Mouse (Mus musculus) mature B cell (primary cell): ENCODE results near the gene Camk2b.

Experiments used
- in situ Hi-C: fragments of 300-500 bp; cut with MboI; formaldehyde crosslinking; loops from 2 replicates; pipeline ENCODE4 v1.14.3; 2019

Gene Camk2b

GRCm38 (mm10) chr11:6050066-6050560 lies 16.0 kb downstream of the Camk2b start:
- in situ Hi-C loops = no loop called here

- in situ Hi-C loops = no loop called here
These were observed 18.0 kb downstream of the Camk2b start for GRCm38 (mm10) chr11:6048208-6048607.

GRCm38 (mm10) chr11:6038929-6039328 lies 27.2 kb downstream of the Camk2b start:
- in situ Hi-C loops = no loop called here

GRCm38 (mm10) chr11:6037686-6038085 lies 28.5 kb downstream of the Camk2b start:
- in situ Hi-C loops = no loop called here

GRCm38 (mm10) chr11:6037198-6037597 lies 29.0 kb downstream of the Camk2b start:
- in situ Hi-C loops = no loop called here

GRCm38 (mm10) chr11:6036477-6036876 lies 29.7 kb downstream of the Camk2b start:
- in situ Hi-C loops = no loop called here

- in situ Hi-C loops = no loop called here
These were observed 30.6 kb downstream of the Camk2b start for GRCm38 (mm10) chr11:6035521-6035920.

GRCm38 (mm10) chr11:6034740-6035139 lies 31.4 kb downstream of the Camk2b start:
- in situ Hi-C loops = no loop called here

GRCm38 (mm10) chr11:6033801-6034200 lies 32.4 kb downstream of the Camk2b start:
- in situ Hi-C loops = no loop called here

- in situ Hi-C loops = no loop called here
These were observed 33.0 kb downstream of the Camk2b start for GRCm38 (mm10) chr11:6033147-6033546.

- in situ Hi-C loops = no loop called here
These were observed 35.5 kb downstream of the Camk2b start for GRCm38 (mm10) chr11:6030650-6031049.

GRCm38 (mm10) chr11:6029790-6030189 lies 36.4 kb downstream of the Camk2b start:
- in situ Hi-C loops = loop anchor here (5.0 kb wide), 1 partner anchor 37 kb away; no protein-coding TSS in a partner anchor

GRCm38 (mm10) chr11:6028911-6029310 lies 37.3 kb downstream of the Camk2b start:
- in situ Hi-C loops = loop anchor here (5.0 kb wide), 1 partner anchor 37 kb away; no protein-coding TSS in a partner anchor

- in situ Hi-C loops = loop anchor here (5.0 kb wide), 1 partner anchor 34 kb away; no protein-coding TSS in a partner anchor
These were observed 39.8 kb downstream of the Camk2b start for GRCm38 (mm10) chr11:6026361-6026760.

- in situ Hi-C loops = loop anchor here (5.0 kb wide), 1 partner anchor 33 kb away; no protein-coding TSS in a partner anchor
These were observed 41.1 kb downstream of the Camk2b start for GRCm38 (mm10) chr11:6024923-6025652.

- in situ Hi-C loops = no loop called here
These were observed 45.0 kb downstream of the Camk2b start for GRCm38 (mm10) chr11:6020897-6021839.

GRCm38 (mm10) chr11:6020360-6020759 lies 45.8 kb downstream of the Camk2b start:
- in situ Hi-C loops = no loop called here

GRCm38 (mm10) chr11:6018218-6019010 lies 47.7 kb downstream of the Camk2b start:
- in situ Hi-C loops = no loop called here

- in situ Hi-C loops = no loop called here
These were observed 48.5 kb downstream of the Camk2b start for GRCm38 (mm10) chr11:6017484-6018140.

- in situ Hi-C loops = no loop called here
These were observed 49.3 kb downstream of the Camk2b start for GRCm38 (mm10) chr11:6016797-6017395.

GRCm38 (mm10) chr11:6016368-6016767 lies 49.8 kb downstream of the Camk2b start:
- in situ Hi-C loops = no loop called here
